Mouse (Mus musculus) hindbrain, embryonic 14.5 days (tissue): Measurements from ENCODE around the gene Mrpl44. TPM values are rescaled to one million over a fixed set of nuclear protein-coding genes. Genes with fewer than 3 reads are reported as not detected.
A peak's percentile ranks its signal among the peaks of the same experiment; 100 is the strongest.

Experiments
- ATAC-seq: fragments of 200-750 bp; cut with Nextera tagmentation; 2 replicates; pipeline ENCODE4 v1.8.0; 2017; ENCODE audit warnings: moderate number of reproducible peaks, mild to moderate bottlenecking, moderate TSS enrichment, moderate library complexity; ENCODE audit not compliant: low FRiP score
- DNase-seq: peaks from one replicate; pipeline ENCODE4 v3.0.0-alpha.2; 2015; ENCODE audit warnings: low spot score
- H3K27ac ChIP-seq: fragments of 300-500 bp; sonication (generic); 2 replicates; pipeline ENCODE4 v1.5.1; 2014; ENCODE audit warnings: mild to moderate bottlenecking, moderate library complexity
- H3K27me3 ChIP-seq: fragments of 300-500 bp; sonication (generic); 2 replicates; pipeline ENCODE4 v1.6.1; 2014; ENCODE audit warnings: mild to moderate bottlenecking, low read length, mixed read lengths; ENCODE audit not compliant: control insufficient read depth, insufficient read depth
- H3K36me3 ChIP-seq: fragments of 300-500 bp; sonication (generic); replicated peaks from 2 replicates; pipeline ENCODE4 v1.6.1; 2014; ENCODE audit not compliant: control insufficient read depth, insufficient read depth
- H3K4me1 ChIP-seq: fragments of 300-500 bp; sonication (generic); replicated peaks from 2 replicates; pipeline ENCODE4 v1.6.1; 2014; ENCODE audit warnings: antibody characterized with exemption, low read length, mixed read lengths; ENCODE audit not compliant: control insufficient read depth, insufficient read depth
- H3K4me2 ChIP-seq: fragments of 300-500 bp; sonication (generic); replicated peaks from 2 replicates; pipeline ENCODE4 v1.6.1; 2014; ENCODE audit warnings: mild to moderate bottlenecking, moderate library complexity
- H3K4me3 ChIP-seq: fragments of 300-500 bp; sonication (generic); replicated peaks from 2 replicates; pipeline ENCODE4 v1.5.1; 2014; ENCODE audit warnings: mild to moderate bottlenecking, low read length
- H3K9ac ChIP-seq: fragments of 300-500 bp; sonication (generic); 2 replicates; pipeline ENCODE4 v1.6.1; 2014
- H3K9me3 ChIP-seq: fragments of 300-500 bp; sonication (generic); 2 replicates; pipeline ENCODE4 v1.6.1; 2016; ENCODE audit warnings: low read length; ENCODE audit not compliant: control insufficient read depth
- WGBS: fragments of 180-500 bp; shearing (Covaris S2); extraction: QIAGEN DNeasy Blood & Tissue Kit; methylation state at CpG from one replicate; pipeline ENCODE4 v1.1.7; 2014; 5-methylcytosine and 5-hydroxymethylcytosine counted together
- polyA plus RNA-seq: library from polyadenylated mRNA; unstranded; fragments of >200 nt; fragmentation: Nextera tagmentation; extraction: Ambion mirVana; gene quantifications from 2 replicates; pipeline ENCODE4 v1.2.1, GENCODE M21; 2014

Gene Mrpl44
- 38.9 and 39.2 TPM in 2 replicates for polyA plus RNA-seq

DNA sequence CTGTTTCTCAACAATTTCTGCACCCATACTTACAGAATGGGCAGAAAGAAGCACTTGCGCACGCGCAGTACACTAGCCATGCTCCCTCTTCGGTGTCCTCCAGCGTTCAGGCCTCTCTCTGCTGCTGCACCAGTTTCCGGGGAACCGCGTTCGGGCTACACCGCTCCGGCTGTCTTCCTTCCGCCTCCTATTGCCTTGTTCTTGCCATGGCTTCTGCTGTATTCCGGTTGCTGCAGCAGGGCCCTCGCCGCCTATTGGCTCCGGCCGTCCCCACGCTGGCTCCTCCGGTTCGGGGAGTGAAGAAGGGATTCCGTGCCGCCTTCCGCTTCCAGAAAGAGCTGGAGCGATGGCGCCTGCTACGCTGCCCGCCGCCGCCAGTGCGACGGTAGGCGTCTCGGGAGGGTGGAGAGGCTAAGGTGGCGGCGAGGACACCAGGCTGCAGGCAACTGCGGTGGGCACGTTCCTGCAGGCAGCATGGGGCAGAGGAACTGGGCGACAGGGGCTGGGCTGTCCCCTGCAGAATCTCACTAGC lies at the start of gene Mrpl44, which contains the start of gene Wdfy1:
Gene Mrpl44 (plus strand): TSS at position 92 of the 532 bp plus-strand sequence.
Gene Wdfy1 (minus strand): TSS at position 217 of the 532 bp plus-strand sequence.
- DNase-seq (peak; percentile 98), ATAC-seq (peak; percentile 100)
- peak within 1 kb of the TSS; percentile 75 for H3K4me3 ChIP-seq
- H3K4me1 ChIP-seq, result peaks cover 5% of the 10 kb centered on the region; the same call in 1 of the 2 replicates
- no peaks in the 10 kb centered on the region for H3K27me3 ChIP-seq
- no peaks in the 10 kb centered on the region for H3K9me3 ChIP-seq
- H3K36me3 ChIP-seq, result peaks cover 35% of the 10 kb centered on the region
- H3K4me2 ChIP-seq, result peak within 1 kb of the TSS; percentile 67
- peak within 1 kb of the TSS; percentile 88 for H3K27ac ChIP-seq
- under 1% methylated on average over 38 of the region's 38 CpGs for WGBS
- H3K9ac ChIP-seq, result peak within 1 kb of the TSS; percentile 84

GRCm38 (mm10) chr1:79734794-79735193 lies 41.0 kb upstream of the Mrpl44 start:
- peaks cover 44% of the 10 kb centered on the region for H3K36me3 ChIP-seq
- no peak overlapping the region for H3K4me3 ChIP-seq
- WGBS, result 95% methylated on average over 5 of the region's 5 CpGs
- H3K4me2 ChIP-seq, result no peak overlapping the region
- ATAC-seq, result no peak
- no peak overlapping the region for H3K27ac ChIP-seq
- no peaks in the 10 kb centered on the region for H3K9me3 ChIP-seq
- H3K9ac ChIP-seq, result no peak overlapping the region
- H3K4me1 ChIP-seq, result no peaks in the 10 kb centered on the region
- DNase-seq, result no peak
- no peaks in the 10 kb centered on the region for H3K27me3 ChIP-seq

DNA sequence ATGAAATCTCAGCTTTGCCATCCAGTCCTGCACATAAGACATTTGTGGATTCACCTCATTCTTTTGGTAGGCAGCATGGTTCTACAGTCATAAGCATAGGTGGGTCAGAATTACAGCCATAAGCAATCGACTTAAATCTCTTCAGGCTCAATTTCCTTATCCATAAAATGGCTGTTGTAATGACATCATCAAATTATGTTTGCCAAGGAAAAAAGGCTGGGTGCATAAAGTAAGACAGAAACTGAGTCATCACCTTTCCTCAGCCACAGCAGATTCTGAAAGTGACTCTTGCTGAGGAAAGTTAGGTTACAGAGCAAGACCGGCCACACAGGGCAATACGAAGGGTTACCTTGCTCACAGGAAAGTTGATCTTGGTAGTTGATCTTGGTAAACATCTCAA lies 39.4 kb upstream of the Mrpl44 start:
- Histone ChIP-seq H3K4me2 (no peak overlapping the region), H3K9ac (no peak overlapping the region), H3K4me3 (no peak overlapping the region), H3K27me3 (no peaks in the 10 kb centered on the region), H3K27ac (no peak overlapping the region), H3K9me3 (no peaks in the 10 kb centered on the region), H3K4me1 (0 out of 2 replicates have a peak, but pooled peaks cover 2% of the 10 kb centered on the region), H3K36me3 (peaks cover 47% of the 10 kb centered on the region)
- no peak for ATAC-seq
- 96% methylated on average over 3 of the region's 3 CpGs for WGBS
- no peak for DNase-seq

- DNase-seq (no peak), ATAC-seq (no peak)
- Histone ChIP-seq H3K9ac (no peak overlapping the region), H3K4me1 (0 out of 2 replicates have a peak, but pooled peaks cover 2% of the 10 kb centered on the region), H3K27ac (no peak overlapping the region), H3K4me3 (no peak overlapping the region), H3K36me3 (peaks cover 37% of the 10 kb centered on the region), H3K9me3 (no peaks in the 10 kb centered on the region), H3K27me3 (no peaks in the 10 kb centered on the region), H3K4me2 (no peak overlapping the region)
- 90% methylated on average over 2 of the region's 2 CpGs for WGBS
Measured at GRCm38 (mm10) chr1:79739726-79740125, 36.1 kb upstream of the Mrpl44 start.

DNA sequence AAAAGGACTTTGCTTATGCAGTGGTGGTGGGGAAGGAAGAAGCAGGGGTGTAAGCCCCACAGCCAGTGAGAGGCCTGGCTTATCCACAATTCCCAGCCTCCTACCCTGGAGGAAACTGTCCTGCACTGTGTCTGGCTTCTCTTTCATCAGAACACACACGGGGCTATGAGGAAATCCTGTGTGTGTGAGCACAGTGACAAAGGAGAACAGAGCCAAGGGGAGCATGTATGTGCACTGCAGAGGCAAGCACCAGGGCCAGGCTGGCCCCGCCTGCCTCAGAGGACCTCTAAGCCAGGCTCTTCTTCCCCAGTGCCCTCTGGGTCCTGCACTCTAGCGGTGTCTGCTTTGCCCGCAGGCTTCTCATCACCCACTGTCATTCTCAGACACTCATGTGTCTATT lies 34.8 kb upstream of the Mrpl44 start:
- Histone ChIP-seq H3K9me3 (no peaks in the 10 kb centered on the region), H3K4me1 (0 out of 2 replicates have a peak, but pooled peaks cover 2% of the 10 kb centered on the region), H3K36me3 (peaks cover 37% of the 10 kb centered on the region), H3K4me2 (no peak overlapping the region), H3K27me3 (no peaks in the 10 kb centered on the region), H3K27ac (no peak overlapping the region), H3K4me3 (no peak overlapping the region), H3K9ac (no peak overlapping the region)
- WGBS, result 85% methylated on average over 4 of the region's 4 CpGs
- DNase-seq (no peak), ATAC-seq (0 out of 2 replicates have a peak, but pooled peaks have one; percentile 34)

- Histone ChIP-seq H3K4me2 (no peak overlapping the region), H3K36me3 (peaks cover 22% of the 10 kb centered on the region), H3K27ac (no peak overlapping the region), H3K4me1 (0 out of 2 replicates have a peak, but pooled peaks cover 2% of the 10 kb centered on the region), H3K4me3 (no peak overlapping the region), H3K9me3 (no peaks in the 10 kb centered on the region), H3K27me3 (no peaks in the 10 kb centered on the region), H3K9ac (no peak overlapping the region)
- ATAC-seq, result no peak
- no peak for DNase-seq
- 92% methylated on average over 7 of the region's 7 CpGs for WGBS
Measured at GRCm38 (mm10) chr1:79742949-79743348, 32.9 kb upstream of the Mrpl44 start.

DNA sequence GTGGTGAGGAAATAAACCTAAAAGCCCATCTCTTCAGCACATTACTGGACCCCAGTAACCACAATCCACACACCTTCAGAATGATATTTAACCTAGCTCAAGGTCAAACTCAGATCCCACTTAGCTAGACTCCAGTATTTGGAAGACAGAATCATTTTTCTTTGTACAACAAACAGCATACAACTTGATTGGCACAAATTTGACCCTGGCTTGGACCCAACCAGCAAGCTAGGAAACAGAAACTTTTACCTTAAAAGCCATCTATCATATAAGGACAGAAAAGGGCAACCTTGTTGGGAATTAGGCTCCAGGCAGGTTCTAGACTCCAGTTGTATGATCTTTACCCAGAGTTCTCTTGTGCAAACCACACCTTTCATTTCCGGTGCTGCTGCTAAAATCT lies 32.4 kb upstream of the Mrpl44 start:
- 97% methylated on average over 1 of the region's 1 CpGs for WGBS
- no peak overlapping the region for H3K4me2 ChIP-seq
- H3K9me3 ChIP-seq, result no peaks in the 10 kb centered on the region
- H3K9ac ChIP-seq, result no peak overlapping the region
- DNase-seq, result no peak
- H3K27ac ChIP-seq, result no peak overlapping the region
- peaks cover 17% of the 10 kb centered on the region; the same call in 1 of the 2 replicates for H3K36me3 ChIP-seq
- H3K27me3 ChIP-seq, result no peaks in the 10 kb centered on the region
- ATAC-seq, result no peak
- no peak overlapping the region for H3K4me3 ChIP-seq
- 0 out of 2 replicates have a peak, but pooled peaks cover 2% of the 10 kb centered on the region for H3K4me1 ChIP-seq

- Histone ChIP-seq H3K27ac (no peak overlapping the region), H3K36me3 (no peaks in the 10 kb centered on the region), H3K27me3 (no peaks in the 10 kb centered on the region), H3K4me2 (no peak overlapping the region), H3K4me3 (no peak overlapping the region), H3K9me3 (no peaks in the 10 kb centered on the region), H3K9ac (no peak overlapping the region), H3K4me1 (0 out of 2 replicates have a peak, but pooled peaks cover 2% of the 10 kb centered on the region)
- 91% methylated on average over 4 of the region's 4 CpGs for WGBS
- no peak for DNase-seq
- no peak for ATAC-seq
Measured at GRCm38 (mm10) chr1:79746056-79746455, 29.8 kb upstream of the Mrpl44 start.

DNA sequence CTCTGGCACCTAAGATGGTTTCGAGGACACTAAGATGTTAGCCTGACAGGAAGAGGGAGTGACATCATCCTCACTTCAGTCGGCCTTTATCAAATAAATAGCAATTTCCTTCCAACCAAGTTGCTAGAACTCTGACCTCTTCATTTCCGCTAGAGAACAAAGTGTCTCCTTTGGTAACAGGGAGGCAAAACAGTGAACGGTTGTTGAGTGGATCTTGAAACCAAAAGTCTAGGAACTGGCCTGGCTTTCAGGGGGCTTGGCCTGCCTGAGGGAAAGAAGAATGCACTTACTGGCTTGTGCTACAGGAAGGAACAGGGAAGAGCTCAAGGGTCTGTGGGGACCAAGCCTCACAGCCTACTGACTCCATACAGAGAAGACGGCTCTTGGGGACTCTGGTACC lies 24.6 kb upstream of the Mrpl44 start:
- Histone ChIP-seq H3K9me3 (no peaks in the 10 kb centered on the region), H3K4me2 (no peak overlapping the region), H3K27ac (no peak overlapping the region), H3K27me3 (no peaks in the 10 kb centered on the region), H3K4me3 (no peak overlapping the region), H3K9ac (no peak overlapping the region), H3K4me1 (no peaks in the 10 kb centered on the region), H3K36me3 (no peaks in the 10 kb centered on the region; the same call in 1 of the 2 replicates)
- no peak for ATAC-seq
- DNase-seq, result no peak
- 91% methylated on average over 5 of the region's 5 CpGs for WGBS
